Mouse (Mus musculus) liver, postnatal 0 days (tissue): ENCODE measurements around the gene Iqcf1. TPM values are rescaled to one million over a fixed set of nuclear protein-coding genes. Genes with fewer than 3 reads are reported as not detected.

Experiments
- ATAC-seq: fragments of 200-750 bp; cut with Nextera tagmentation; 2 replicates; pipeline ENCODE4 v1.8.0; 2017; ENCODE audit warnings: mild to moderate bottlenecking, moderate library complexity
- DNase-seq: peaks from one replicate; pipeline ENCODE4 v3.0.0-alpha.2; 2016
- H3K27ac ChIP-seq: fragments of 300-500 bp; sonication (generic); 2 replicates; pipeline ENCODE4 v1.5.1; 2014; ENCODE audit warnings: antibody characterized with exemption, moderate library complexity, mild to moderate bottlenecking, low read depth
- H3K27me3 ChIP-seq: fragments of 300-500 bp; sonication (generic); 2 replicates; pipeline ENCODE4 v1.6.1; 2014; ENCODE audit warnings: low read length, control low read depth, mixed read lengths; ENCODE audit not compliant: insufficient read depth
- H3K36me3 ChIP-seq: fragments of 300-500 bp; sonication (generic); replicated peaks from 2 replicates; pipeline ENCODE4 v1.6.1; 2014; ENCODE audit warnings: mild to moderate bottlenecking, control low read depth, low read length, moderate library complexity, mixed read lengths; ENCODE audit not compliant: insufficient read depth
- H3K4me1 ChIP-seq: fragments of 300-500 bp; sonication (generic); 2 replicates; pipeline ENCODE4 v1.6.1; 2014; ENCODE audit warnings: antibody characterized with exemption, mild to moderate bottlenecking, control low read depth; ENCODE audit not compliant: insufficient read depth
- H3K4me2 ChIP-seq: fragments of 300-500 bp; sonication (generic); 2 replicates; pipeline ENCODE4 v1.6.1; 2014; ENCODE audit warnings: low read depth, mild to moderate bottlenecking, low read length, moderate library complexity, mixed read lengths
- H3K4me3 ChIP-seq: fragments of 300-500 bp; sonication (generic); 2 replicates; pipeline ENCODE4 v1.5.1; 2014; ENCODE audit warnings: low read depth, low read length
- H3K9ac ChIP-seq: fragments of 300-500 bp; sonication (generic); replicated peaks from 2 replicates; pipeline ENCODE4 v1.6.1; 2014; ENCODE audit warnings: mild to moderate bottlenecking, moderate library complexity
- H3K9me3 ChIP-seq: fragments of 300-500 bp; sonication (generic); 2 replicates; pipeline ENCODE4 v1.6.1; 2016; ENCODE audit warnings: mild to moderate bottlenecking, control low read depth, low read length, mixed read lengths
- CTCF ChIP-seq: sonication (generic); IDR thresholded peaks from 2 replicates; pipeline ENCODE4 v1.5.1; 2016; ENCODE audit warnings: antibody characterized with exemption, low read depth
- EP300 ChIP-seq: IDR thresholded peaks from 2 replicates; pipeline ENCODE4 v1.6.1; 2016; ENCODE audit warnings: antibody characterized with exemption, low read depth, mild to moderate bottlenecking
- WGBS: fragments of 180-500 bp; shearing (Covaris S2); extraction: QIAGEN DNeasy Blood & Tissue Kit; methylation state at CpG from one replicate; pipeline ENCODE4 v1.1.7; 2014; ENCODE audit not compliant: insufficient replicate concordance; 5-methylcytosine and 5-hydroxymethylcytosine counted together
- polyA plus RNA-seq: library from polyadenylated mRNA; unstranded; fragments of >200 nt; fragmentation: Nextera tagmentation; extraction: Ambion mirVana; gene quantifications from 2 replicates; pipeline ENCODE4 v1.2.1, GENCODE M21; 2015

Gene Iqcf1
- polyA plus RNA-seq, 1 experiment from 2014 or later = not detected

DNA sequence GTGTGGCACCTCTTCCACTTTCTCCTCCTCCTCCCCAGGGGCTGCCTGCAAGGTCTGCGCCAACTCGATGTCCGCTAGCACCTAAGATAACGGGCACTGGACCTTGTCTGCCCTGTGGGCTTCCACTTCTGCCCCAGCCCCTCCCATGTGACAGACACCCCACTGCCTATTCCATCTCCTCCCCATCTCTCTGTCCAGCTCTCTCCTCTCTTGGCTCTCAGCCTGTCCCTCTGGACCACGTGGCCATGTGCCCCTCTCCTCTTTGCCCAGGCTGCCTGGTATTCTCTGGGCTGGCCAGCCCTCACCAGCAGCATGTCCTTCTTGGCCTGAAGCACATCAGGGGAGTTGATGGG is 26.0 kb upstream of the Iqcf1 start:
- Histone ChIP-seq H3K4me1 (peaks cover 20% of the 10 kb centered on the region), H3K27me3 (no peaks in the 10 kb centered on the region), H3K27ac (no peak overlapping the region), H3K36me3 (no peaks in the 10 kb centered on the region), H3K9me3 (no peaks in the 10 kb centered on the region), H3K4me2 (no peak overlapping the region), H3K4me3 (no peak overlapping the region), H3K9ac (no peak overlapping the region)
- DNase-seq = no peak
- ATAC-seq = no peak
- 74% methylated on average over 5 of the region's 5 CpGs for WGBS
- no peak for TF ChIP-seq EP300
- no peak for TF ChIP-seq CTCF

DNA sequence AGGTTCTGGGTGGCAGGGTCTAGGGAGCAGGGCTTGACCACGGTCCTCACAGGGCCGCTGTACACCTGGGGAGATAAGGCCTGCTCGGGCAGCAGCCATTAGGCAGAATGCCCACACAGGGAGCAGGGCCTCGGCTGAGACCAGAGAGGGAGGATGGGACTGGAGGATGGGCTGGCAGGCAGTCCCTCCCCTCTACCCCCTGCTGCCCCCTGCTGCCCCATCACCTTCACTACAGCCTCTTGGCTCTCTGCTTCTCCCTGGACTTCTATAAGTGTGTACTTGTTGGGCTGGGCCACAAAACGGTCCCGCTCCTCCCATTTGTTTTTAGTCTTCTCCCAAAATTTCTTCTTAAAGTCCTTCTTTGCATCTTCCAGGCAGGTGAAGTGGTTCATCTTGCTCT is 25.3 kb upstream of the Iqcf1 start:
- peak; percentile 81 for DNase-seq
- TF ChIP-seq CTCF (peak; percentile 87), EP300 (no peak)
- H3K4me2 ChIP-seq = no peak overlapping the region
- no peaks in the 10 kb centered on the region for H3K9me3 ChIP-seq
- H3K36me3 ChIP-seq = no peaks in the 10 kb centered on the region
- ATAC-seq = no peak
- H3K9ac ChIP-seq = no peak overlapping the region
- H3K27me3 ChIP-seq = no peaks in the 10 kb centered on the region
- no peak overlapping the region for H3K27ac ChIP-seq
- no peak overlapping the region for H3K4me3 ChIP-seq
- 6% methylated on average over 5 of the region's 6 CpGs for WGBS
- H3K4me1 ChIP-seq = peaks cover 20% of the 10 kb centered on the region

DNA sequence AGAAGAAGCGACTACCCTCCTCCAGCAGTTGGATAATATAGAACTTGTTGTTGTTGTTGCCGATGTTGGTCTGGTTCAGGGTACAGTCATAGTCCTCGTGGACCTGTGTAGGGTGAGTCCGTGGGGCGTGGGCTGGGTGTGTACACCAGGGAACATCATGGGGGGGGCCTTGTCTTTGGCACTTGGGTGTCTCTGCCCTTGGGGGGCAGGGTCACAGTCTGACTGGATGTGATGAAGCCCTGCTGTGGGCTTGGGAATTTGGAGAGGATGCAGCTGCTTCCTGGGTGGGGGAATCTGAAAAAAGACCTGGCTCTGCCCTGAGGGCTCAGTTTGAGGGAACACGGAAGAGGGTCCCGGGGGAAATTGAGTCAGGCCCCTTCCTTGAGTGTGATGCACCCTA is 24.7 kb upstream of the Iqcf1 start:
- DNase-seq = no peak
- Histone ChIP-seq H3K36me3 (0 out of 2 replicates have a peak, but pooled peaks cover under 1% of the 10 kb centered on the region), H3K9ac (peak overlapping the region; percentile 21; the same call in 1 of the 2 replicates), H3K9me3 (no peaks in the 10 kb centered on the region), H3K4me2 (no peak overlapping the region), H3K27ac (no peak overlapping the region), H3K4me1 (peaks cover 20% of the 10 kb centered on the region), H3K27me3 (no peaks in the 10 kb centered on the region), H3K4me3 (no peak overlapping the region)
- 57% methylated on average over 7 of the region's 7 CpGs for WGBS
- TF ChIP-seq EP300 (no peak), CTCF (no peak)
- ATAC-seq = no peak

DNA sequence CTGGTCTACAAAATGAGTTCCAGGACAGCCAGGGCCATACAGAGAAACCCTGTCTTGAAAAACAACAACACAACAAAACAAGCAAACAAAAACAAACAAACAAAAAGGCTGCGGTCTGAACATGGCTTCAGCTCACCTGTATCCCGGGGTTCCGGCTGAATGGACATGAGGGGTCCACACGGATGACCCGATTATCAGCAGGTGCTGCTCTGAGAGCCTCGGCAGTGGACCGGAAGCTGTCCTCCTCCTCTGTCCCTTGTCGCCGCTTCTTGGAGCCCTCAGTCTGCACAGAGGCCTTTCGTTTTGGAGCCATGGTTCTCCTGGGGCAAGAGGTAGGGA is 24.1 kb upstream of the Iqcf1 start, which contains the start of gene Rrp9:
Gene Rrp9 (plus strand): TSS at position 301 of the 339 bp plus-strand sequence.
- Histone ChIP-seq H3K4me3 (peak within 1 kb of the TSS; percentile 25), H3K9ac (peak within 1 kb of the TSS; percentile 39), H3K9me3 (no peaks in the 10 kb centered on the region), H3K27ac (peak within 1 kb of the TSS; percentile 64), H3K36me3 (peaks cover 6% of the 10 kb centered on the region; the same call in 1 of the 2 replicates), H3K4me1 (peaks cover 20% of the 10 kb centered on the region), H3K27me3 (no peaks in the 10 kb centered on the region), H3K4me2 (peak within 1 kb of the TSS; percentile 98)
- 74% methylated on average over 10 of the region's 10 CpGs for WGBS
- TF ChIP-seq EP300 (no peak), CTCF (no peak)
- ATAC-seq (no peak), DNase-seq (no peak)

DNA sequence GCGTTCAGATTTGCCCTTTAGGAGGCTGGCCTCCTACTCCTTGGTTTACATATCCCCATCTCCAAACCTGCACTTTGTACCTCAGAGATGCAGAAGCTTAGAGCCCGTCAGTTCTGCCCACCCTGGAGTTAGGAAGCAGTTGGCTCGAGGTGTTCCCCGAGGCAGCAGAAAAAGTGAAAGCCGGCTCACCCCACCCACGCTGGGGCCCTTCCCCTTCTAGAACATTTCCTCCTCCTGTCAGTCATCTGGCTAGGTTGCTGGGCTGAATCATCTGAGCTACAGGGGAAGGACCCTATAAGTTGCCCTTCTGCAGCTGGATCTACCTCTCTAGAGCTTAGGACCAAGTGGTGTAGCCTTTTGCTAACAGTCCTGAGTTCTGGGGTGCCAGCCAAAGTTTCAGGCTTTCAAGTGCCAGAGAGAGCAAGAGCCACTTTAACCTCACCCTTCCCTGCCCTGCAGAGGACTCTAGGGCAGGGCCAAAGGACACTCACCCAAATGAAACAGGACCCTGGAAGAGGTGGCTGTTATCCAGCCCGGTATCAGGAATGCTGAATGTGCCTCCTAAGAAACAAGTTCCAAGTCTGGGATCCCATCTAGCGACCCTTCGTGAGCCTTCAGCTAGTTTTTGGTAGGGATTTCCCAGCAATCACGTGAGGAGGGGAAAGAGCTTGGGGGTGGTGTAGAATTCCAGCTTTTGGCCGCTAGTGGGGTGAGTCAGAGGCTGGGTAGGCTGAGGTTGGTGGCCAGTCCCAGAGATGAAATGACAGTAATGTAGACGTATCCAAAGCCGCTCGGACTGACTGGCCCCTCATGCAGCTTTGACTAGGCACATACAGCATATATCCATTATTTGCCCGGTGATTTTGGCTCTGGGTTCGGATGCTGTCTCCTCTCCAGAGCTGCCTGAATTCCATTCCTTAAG is 23.5 kb upstream of the Iqcf1 start:
- Histone ChIP-seq H3K4me3 (peak overlapping the region; percentile 25), H3K9me3 (no peaks in the 10 kb centered on the region), H3K4me1 (peaks cover 20% of the 10 kb centered on the region), H3K9ac (peak overlapping the region; percentile 39), H3K36me3 (peaks cover 9% of the 10 kb centered on the region; the same call in 1 of the 2 replicates), H3K4me2 (peak overlapping the region; percentile 98), H3K27me3 (no peaks in the 10 kb centered on the region), H3K27ac (peak overlapping the region; percentile 64)
- DNase-seq = peak; percentile 48
- no peak for TF ChIP-seq EP300
- TF ChIP-seq CTCF = no peak
- WGBS = 13% methylated on average over 16 of the region's 16 CpGs
- ATAC-seq = peak; percentile 29; the same call in 1 of the 2 replicates

DNA sequence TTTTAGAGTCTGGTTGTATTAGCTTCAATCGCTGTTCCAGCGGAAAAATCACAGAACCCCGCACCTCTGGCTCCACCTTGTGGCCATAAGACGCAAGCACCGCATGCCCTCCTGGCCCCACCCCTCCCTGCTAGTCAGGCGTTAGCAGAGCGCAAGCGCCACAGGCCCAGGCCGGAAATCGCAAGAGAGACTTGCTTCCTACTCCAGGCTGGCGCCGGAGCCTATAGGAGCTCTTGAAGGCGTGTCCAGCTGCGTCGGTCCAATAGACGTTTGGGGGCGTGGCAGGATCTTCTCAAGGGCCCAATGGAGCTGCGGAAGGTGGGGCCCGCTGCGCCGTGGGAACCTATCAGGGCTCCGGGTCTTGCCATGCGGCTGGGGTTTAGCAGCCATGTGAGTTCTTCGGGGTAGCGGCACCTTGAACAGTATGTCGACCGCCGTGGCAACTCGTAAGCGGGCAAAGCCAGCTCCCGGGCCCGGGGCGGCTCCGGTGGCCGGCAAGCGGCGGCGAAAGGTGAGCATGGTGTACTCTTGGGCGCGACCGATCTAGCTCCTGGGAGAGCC is 22.8 kb upstream of the Iqcf1 start, which contains the start of gene Parp3:
Gene Parp3 (minus strand): TSS at position 26 of the 561 bp plus-strand sequence.
- Histone ChIP-seq H3K9ac (peak within 1 kb of the TSS; percentile 68), H3K27me3 (no peaks in the 10 kb centered on the region), H3K36me3 (peaks cover 15% of the 10 kb centered on the region; the same call in 1 of the 2 replicates), H3K27ac (peak within 1 kb of the TSS; percentile 65), H3K4me1 (peaks cover 20% of the 10 kb centered on the region), H3K4me3 (peak within 1 kb of the TSS; percentile 61), H3K9me3 (no peaks in the 10 kb centered on the region), H3K4me2 (peak within 1 kb of the TSS; percentile 98)
- peak; percentile 98 for ATAC-seq
- WGBS = under 1% methylated on average over 41 of the region's 41 CpGs
- DNase-seq = peak; percentile 98
- TF ChIP-seq CTCF = peak; percentile 98
- no peak for TF ChIP-seq EP300
